In the genomic region with DNA sequence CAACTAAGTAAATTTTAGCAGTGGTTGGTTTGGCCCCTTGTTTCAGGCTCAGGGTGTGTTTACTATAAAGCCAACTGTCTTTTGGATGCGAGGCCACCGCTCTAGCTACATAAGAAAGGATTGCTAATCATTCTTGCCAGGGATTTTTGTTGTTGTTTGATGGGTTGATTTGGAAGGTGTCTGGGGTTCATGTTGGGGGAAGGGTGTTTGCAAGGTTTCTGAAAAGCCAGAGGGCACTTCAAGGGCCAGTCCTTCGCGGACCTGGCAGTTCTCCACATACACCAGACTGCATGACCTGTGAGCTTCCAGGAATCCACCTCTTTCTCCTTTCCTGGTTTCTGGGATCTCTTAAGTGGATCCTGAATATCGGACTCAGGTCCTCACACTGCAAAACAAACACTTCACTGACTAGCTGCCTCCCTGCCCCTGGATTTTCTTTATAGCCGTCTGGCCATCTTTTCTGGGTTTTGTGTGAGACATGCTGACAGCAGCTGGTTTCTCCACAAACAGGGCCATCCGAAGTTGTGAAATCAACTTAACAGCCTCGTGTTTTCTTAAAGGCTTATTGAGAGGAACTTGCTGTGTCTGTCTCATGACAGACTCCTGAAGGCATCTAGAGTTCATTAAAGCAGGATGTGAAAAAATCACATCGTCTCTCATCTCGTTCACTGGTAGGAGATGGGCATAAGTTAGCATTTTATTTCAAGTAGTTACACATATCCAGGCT, we compare ENCODE assay signal across 10 mouse cellular contexts.
DNase-seq lines count a peak whose midpoint lies in the region; ATAC-seq and TF ChIP-seq lines count a peak whose summit lies in the region.
"Had no signal": no experiment of that assay in that cellular context is flagged by ENCODE, and none has a peak within 500 bp of the region (broad histone marks: within the 10 kb centered on the region; RNA-seq: fewer than 3 reads in every experiment).

No protein-coding gene starts in this region.

- no peak overlapping the region for H3K9ac ChIP-seq in liver, adult 2 months (ENCODE audit: low read depth, low read length)
- H3K9ac ChIP-seq in liver, embryonic 12.5 days: no peak overlapping the region
- H3K9ac ChIP-seq in lung, postnatal 0 days (replicated peaks; ENCODE audit: low read depth): no peak overlapping the region

- H3K9me3 ChIP-seq in liver, embryonic 12.5 days (replicated peaks): no peaks in the 10 kb centered on the region
- no peaks in the 10 kb centered on the region for H3K9me3 ChIP-seq in lung, postnatal 0 days (ENCODE audit: low read length)

- 0 out of 2 replicates have a peak, but pooled peaks have one; percentile 13 for ATAC-seq in frontal cortex, adult (ENCODE audit: low TSS enrichment)
- ATAC-seq in liver, embryonic 12.5 days: no peak
- peak; percentile 55 for ATAC-seq in Patski
- ATAC-seq in lung, postnatal 0 days: peak; percentile 69

- no peak overlapping the region for H3K4me2 ChIP-seq in liver, embryonic 12.5 days
- no peak overlapping the region for H3K4me2 ChIP-seq in lung, postnatal 0 days (replicated peaks; ENCODE audit: low read depth, low read length)

- H3K27ac ChIP-seq in liver, adult 2 months (replicated peaks; ENCODE audit: insufficient read depth, low read depth, low read length): 0 out of 2 replicates have a peak overlapping the region, but pooled peaks have one; percentile 4
- no peak overlapping the region for H3K27ac ChIP-seq in liver, embryonic 12.5 days
- H3K27ac ChIP-seq in lung, postnatal 0 days (ENCODE audit: low read length): peak overlapping the region; percentile 26; the same call in 1 of the 2 replicates

- no peak overlapping the region for H3K4me3 ChIP-seq in liver, adult 2 months (ENCODE audit: insufficient read depth, low read depth, low read length)
- no peak overlapping the region for H3K4me3 ChIP-seq in liver, embryonic 12.5 days
- H3K4me3 ChIP-seq in lung, postnatal 0 days (ENCODE audit: low read depth, low read length): no peak overlapping the region

- TF ChIP-seq POLR2A in liver, adult 2 months (IDR thresholded peaks at IDR 0.05; ENCODE audit: extremely low read depth, insufficient read depth, low read length): no peak

- TF ChIP-seq EP300 in lung, postnatal 0 days (IDR thresholded peaks at IDR 0.05): no peak

- no peaks in the 10 kb centered on the region for H3K79me2 ChIP-seq in liver, adult 2 months (ENCODE audit: control insufficient read depth, insufficient read depth, low read length)

- DNase-seq in frontal cortex, postnatal 14 days (ENCODE audit: low spot score in 2 of 2): no peak
- DNase-seq in liver, adult 2 months (ENCODE audit: extremely low read depth, low read depth, low spot score): peak; percentile 38
- no peak for DNase-seq in Patski (ENCODE audit: low read depth, low spot score)
- peak; percentile 77 for DNase-seq in lung, postnatal 0 days (ENCODE audit: low spot score)
- DNase-seq in right cerebral cortex, postnatal 14 days: no peak
- DNase-seq in adrenal gland, postnatal 14 days: no peak
- DNase-seq: gastrocnemius, postnatal 14 days; thymus, adult 18-20 months had no signal

- H3K27me3 ChIP-seq in liver, adult 2 months (ENCODE audit: control insufficient read depth, insufficient read depth, low read length): no peaks in the 10 kb centered on the region
- H3K27me3 ChIP-seq in liver, embryonic 12.5 days (replicated peaks): no peaks in the 10 kb centered on the region
- no peaks in the 10 kb centered on the region for H3K27me3 ChIP-seq in Patski
- no peaks in the 10 kb centered on the region for H3K27me3 ChIP-seq in lung, postnatal 0 days (replicated peaks; ENCODE audit: insufficient read depth, low read length)

- no peaks in the 10 kb centered on the region for H3K36me3 ChIP-seq in liver, adult 2 months (ENCODE audit: control insufficient read depth, insufficient read depth, low read length)
- no peaks in the 10 kb centered on the region; the same call in 1 of the 2 replicates for H3K36me3 ChIP-seq in liver, embryonic 12.5 days
- no peaks in the 10 kb centered on the region for H3K36me3 ChIP-seq in lung, postnatal 0 days (ENCODE audit: insufficient read depth, low read length)

- POLR2A ChIA-PET in Patski (lab: Charles Lee): no interaction called here

- no peaks in the 10 kb centered on the region for H3K4me1 ChIP-seq in liver, adult 2 months (ENCODE audit: control insufficient read depth, insufficient read depth, low read length)
- H3K4me1 ChIP-seq in liver, embryonic 12.5 days: 0 out of 2 replicates have a peak, but pooled peaks cover 2% of the 10 kb centered on the region
- H3K4me1 ChIP-seq in lung, postnatal 0 days (ENCODE audit: insufficient read depth, low read depth, low read length): peaks cover 12% of the 10 kb centered on the region; the same call in 1 of the 2 replicates

- in situ Hi-C loops in Patski (cut with MboI; ENCODE audit: low pct_unique_long_range_greater_than_20kb): no loop called here

- TF ChIP-seq CTCF in liver, adult 2 months (IDR thresholded peaks at IDR 0.05; ENCODE audit: low read depth, low read length): no peak
- no peak for TF ChIP-seq CTCF in Patski (IDR thresholded peaks at IDR 0.05)
- TF ChIP-seq CTCF in lung, postnatal 0 days (IDR thresholded peaks at IDR 0.05): no peak

- WGBS in liver, adult 2 months: 37% methylated on average over 10 of the region's 10 CpGs
- WGBS in liver, embryonic 12.5 days (ENCODE audit: insufficient replicate concordance): 43% methylated on average over 10 of the region's 10 CpGs
- WGBS in lung, postnatal 0 days: 15% methylated on average over 10 of the region's 10 CpGs

- CTCF ChIA-PET in Patski (lab: Charles Lee): no interaction called here

Comparison
In these comparisons a context has a peak if more than half of its experiments do, and no peak if none do; other contexts are left out.
1. DNase-seq: peak in liver, adult 2 months (single experiment) and lung, postnatal 0 days (single experiment); none in frontal cortex, postnatal 14 days (0 of 2), Patski (single experiment), right cerebral cortex, postnatal 14 days (single experiment) and adrenal gland, postnatal 14 days (single experiment).